Mouse (Mus musculus): ENCODE measurements around the gene Dpp6. TPM values are rescaled to one million over a fixed set of nuclear protein-coding genes. Genes with fewer than 3 reads are reported as not detected.

Dpp6 gene
- polyA plus RNA-seq, 1 experiment from 2014 or later: 100 TPM

GRCm38 (mm10) chr5:27413023-27413422 lies 596.0 kb downstream of the Dpp6 start:
- no peak overlapping the region for H3K27ac ChIP-seq (ENCODE audit: low read depth, low read length)
- no peak overlapping the region for H3K9ac ChIP-seq (replicated peaks; ENCODE audit: low read depth, low read length)
- no peaks in the 10 kb centered on the region for H3K27me3 ChIP-seq (ENCODE audit: control insufficient read depth, insufficient read depth, low read length)
- H3K4me3 ChIP-seq (ENCODE audit: low read depth, low read length): no peak overlapping the region
- no peaks in the 10 kb centered on the region for H3K9me3 ChIP-seq (ENCODE audit: control insufficient read depth, low read length)
- no peaks in the 10 kb centered on the region for H3K36me3 ChIP-seq (ENCODE audit: control insufficient read depth, insufficient read depth, low read length)
- no peak overlapping the region for H3K4me2 ChIP-seq (ENCODE audit: low read depth, low read length)
- 62% methylated on average over 3 of the region's 3 CpGs for WGBS
- no peak for ATAC-seq (ENCODE audit: low read depth)
- no peaks in the 10 kb centered on the region for H3K4me1 ChIP-seq (ENCODE audit: control insufficient read depth, insufficient read depth, low read length)

- Histone ChIP-seq H3K4me2 (ENCODE audit: low read depth, low read length) (no peak overlapping the region), H3K27me3 (ENCODE audit: control insufficient read depth, insufficient read depth, low read length) (no peaks in the 10 kb centered on the region), H3K9me3 (ENCODE audit: control insufficient read depth, low read length) (no peaks in the 10 kb centered on the region), H3K4me1 (ENCODE audit: control insufficient read depth, insufficient read depth, low read length) (no peaks in the 10 kb centered on the region), H3K27ac (ENCODE audit: low read depth, low read length) (no peak overlapping the region), H3K9ac (replicated peaks; ENCODE audit: low read depth, low read length) (no peak overlapping the region), H3K4me3 (ENCODE audit: low read depth, low read length) (no peak overlapping the region), H3K36me3 (ENCODE audit: control insufficient read depth, insufficient read depth, low read length) (no peaks in the 10 kb centered on the region)
- ATAC-seq (ENCODE audit: low read depth): no peak
- WGBS: 57% methylated on average over 4 of the region's 4 CpGs
Measured at GRCm38 (mm10) chr5:27415518-27415917, 598.5 kb downstream of the Dpp6 start.

DNA sequence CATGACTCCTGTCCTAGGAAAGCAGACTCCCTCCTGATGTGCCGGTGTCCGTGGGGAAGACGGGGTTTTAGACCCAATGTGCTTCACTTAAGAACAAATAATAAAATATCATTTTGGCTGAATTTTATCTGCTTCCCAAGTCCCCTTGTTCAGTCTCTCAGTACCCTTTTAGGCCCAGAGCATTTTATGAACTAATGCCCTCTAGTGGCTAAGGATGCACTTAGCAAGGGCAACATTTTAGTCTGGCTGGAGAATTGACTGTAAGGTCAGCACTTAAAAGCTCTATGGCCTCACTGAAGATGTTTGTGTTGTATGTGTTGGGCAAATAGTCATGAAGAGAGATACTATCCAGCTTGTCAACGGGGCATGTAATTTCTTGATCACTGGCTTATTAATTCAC lies 599.6 kb downstream of the Dpp6 start:
- no peak overlapping the region for H3K4me2 ChIP-seq (ENCODE audit: low read depth, low read length)

DNA sequence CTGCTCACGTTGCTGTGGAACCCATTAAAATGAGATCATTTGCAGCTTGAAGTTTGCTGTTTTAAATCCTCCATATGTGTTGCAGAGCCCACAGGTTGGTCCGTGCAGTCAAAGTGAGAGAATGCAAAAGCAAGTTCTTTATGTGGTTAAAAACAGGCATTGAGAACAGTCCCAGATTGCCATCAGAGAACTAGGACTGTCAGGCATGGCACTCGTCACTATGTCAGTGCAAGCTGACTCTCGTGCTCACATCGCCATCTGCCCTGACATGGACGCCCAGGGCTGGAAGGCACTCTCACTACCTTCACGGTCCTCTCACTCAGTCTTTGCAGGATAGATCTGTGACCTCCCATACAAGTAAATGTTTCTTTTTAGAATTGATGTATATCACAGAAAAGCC lies 600.4 kb downstream of the Dpp6 start:
- no peaks in the 10 kb centered on the region for H3K36me3 ChIP-seq (ENCODE audit: control insufficient read depth, insufficient read depth, low read length)
- no peak overlapping the region for H3K9ac ChIP-seq (replicated peaks; ENCODE audit: low read depth, low read length)
- 75% methylated on average over 7 of the region's 7 CpGs for WGBS
- no peaks in the 10 kb centered on the region for H3K4me1 ChIP-seq (ENCODE audit: control insufficient read depth, insufficient read depth, low read length)
- no peaks in the 10 kb centered on the region for H3K27me3 ChIP-seq (ENCODE audit: control insufficient read depth, insufficient read depth, low read length)
- no peaks in the 10 kb centered on the region for H3K9me3 ChIP-seq (ENCODE audit: control insufficient read depth, low read length)
- ATAC-seq (ENCODE audit: low read depth): no peak
- H3K27ac ChIP-seq (ENCODE audit: low read depth, low read length): no peak overlapping the region
- H3K4me2 ChIP-seq (ENCODE audit: low read depth, low read length): no peak overlapping the region
- no peak overlapping the region for H3K4me3 ChIP-seq (ENCODE audit: low read depth, low read length)

More for the DNA sequence above, 599.6 kb downstream of the Dpp6 start:
- ATAC-seq (ENCODE audit: low read depth): peak; percentile 51; the same call in 1 of the 2 replicates
- no peaks in the 10 kb centered on the region for H3K36me3 ChIP-seq (ENCODE audit: control insufficient read depth, insufficient read depth, low read length)
- no peaks in the 10 kb centered on the region for H3K9me3 ChIP-seq (ENCODE audit: control insufficient read depth, low read length)
- H3K27ac ChIP-seq (ENCODE audit: low read depth, low read length): no peak overlapping the region
- H3K4me1 ChIP-seq (ENCODE audit: control insufficient read depth, insufficient read depth, low read length): no peaks in the 10 kb centered on the region
- no peaks in the 10 kb centered on the region for H3K27me3 ChIP-seq (ENCODE audit: control insufficient read depth, insufficient read depth, low read length)
- no peak overlapping the region for H3K4me3 ChIP-seq (ENCODE audit: low read depth, low read length)
- H3K9ac ChIP-seq (replicated peaks; ENCODE audit: low read depth, low read length): no peak overlapping the region
- WGBS: 61% methylated on average over 4 of the region's 4 CpGs

DNA sequence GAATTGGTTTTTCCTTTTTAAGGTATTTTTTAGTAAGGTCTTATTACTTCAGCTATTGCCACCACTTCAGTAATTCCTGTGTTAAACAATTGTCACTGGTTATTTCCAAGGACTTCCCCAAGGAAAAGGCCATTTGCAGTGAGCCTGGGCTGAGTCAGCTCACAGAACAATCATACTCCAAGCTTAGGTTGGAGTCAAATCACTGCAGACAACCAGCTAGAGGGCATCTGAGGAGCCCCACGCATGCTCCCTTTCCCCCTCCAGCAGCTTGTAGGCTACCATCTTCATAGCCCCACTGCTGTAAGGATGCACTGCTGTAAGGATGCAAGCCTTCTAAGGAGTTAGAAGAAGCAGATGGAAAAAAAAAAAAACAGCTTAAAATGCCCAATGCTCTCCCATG lies 601.9 kb downstream of the Dpp6 start:
- Histone ChIP-seq H3K9me3 (ENCODE audit: control insufficient read depth, low read length) (no peaks in the 10 kb centered on the region), H3K4me3 (ENCODE audit: low read depth, low read length) (no peak overlapping the region), H3K4me1 (ENCODE audit: control insufficient read depth, insufficient read depth, low read length) (no peaks in the 10 kb centered on the region), H3K36me3 (ENCODE audit: control insufficient read depth, insufficient read depth, low read length) (no peaks in the 10 kb centered on the region), H3K4me2 (ENCODE audit: low read depth, low read length) (no peak overlapping the region), H3K27ac (ENCODE audit: low read depth, low read length) (no peak overlapping the region), H3K9ac (replicated peaks; ENCODE audit: low read depth, low read length) (no peak overlapping the region), H3K27me3 (ENCODE audit: control insufficient read depth, insufficient read depth, low read length) (no peaks in the 10 kb centered on the region)
- WGBS: 85% methylated on average over 1 of the region's 1 CpGs
- no peak for ATAC-seq (ENCODE audit: low read depth)

GRCm38 (mm10) chr5:27421090-27421635 lies 604.2 kb downstream of the Dpp6 start:
- no peak overlapping the region for H3K4me3 ChIP-seq (ENCODE audit: low read depth, low read length)
- WGBS: 76% methylated on average over 4 of the region's 4 CpGs
- H3K4me1 ChIP-seq (ENCODE audit: control insufficient read depth, insufficient read depth, low read length): no peaks in the 10 kb centered on the region
- no peak overlapping the region for H3K4me2 ChIP-seq (ENCODE audit: low read depth, low read length)
- H3K27ac ChIP-seq (ENCODE audit: low read depth, low read length): no peak overlapping the region
- no peaks in the 10 kb centered on the region for H3K9me3 ChIP-seq (ENCODE audit: control insufficient read depth, low read length)
- H3K36me3 ChIP-seq (ENCODE audit: control insufficient read depth, insufficient read depth, low read length): no peaks in the 10 kb centered on the region
- no peaks in the 10 kb centered on the region for H3K27me3 ChIP-seq (ENCODE audit: control insufficient read depth, insufficient read depth, low read length)
- H3K9ac ChIP-seq (replicated peaks; ENCODE audit: low read depth, low read length): no peak overlapping the region
- no peak for ATAC-seq (ENCODE audit: low read depth)

DNA sequence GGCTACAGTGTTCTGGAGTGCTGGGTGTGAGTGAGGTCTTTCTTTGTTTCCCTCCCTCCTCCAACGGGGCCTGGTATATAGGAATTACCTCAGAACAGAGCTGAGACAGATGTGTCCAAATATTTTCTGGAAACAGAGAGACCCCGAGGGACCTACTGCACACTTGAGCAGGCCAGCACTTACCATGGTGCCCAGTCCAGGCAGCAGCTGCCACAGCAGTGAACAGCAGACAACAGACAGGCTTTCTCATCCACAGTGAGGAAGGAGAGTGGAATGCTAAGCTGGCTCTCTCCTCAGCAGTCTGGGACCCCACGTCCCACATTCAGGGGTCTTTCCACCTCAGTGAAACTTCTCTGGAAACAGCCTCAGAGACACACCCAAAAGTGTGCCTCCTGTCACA lies 606.8 kb downstream of the Dpp6 start:
- no peak overlapping the region for H3K4me3 ChIP-seq (ENCODE audit: low read depth, low read length)
- no peaks in the 10 kb centered on the region for H3K4me1 ChIP-seq (ENCODE audit: control insufficient read depth, insufficient read depth, low read length)
- H3K4me2 ChIP-seq (ENCODE audit: low read depth, low read length): no peak overlapping the region
- H3K27me3 ChIP-seq (ENCODE audit: control insufficient read depth, insufficient read depth, low read length): no peaks in the 10 kb centered on the region
- no peaks in the 10 kb centered on the region for H3K36me3 ChIP-seq (ENCODE audit: control insufficient read depth, insufficient read depth, low read length)
- 56% methylated on average over 3 of the region's 3 CpGs for WGBS
- H3K9me3 ChIP-seq (ENCODE audit: control insufficient read depth, low read length): no peaks in the 10 kb centered on the region
- ATAC-seq (ENCODE audit: low read depth): peak; percentile 60; the same call in 1 of the 2 replicates
- no peak overlapping the region for H3K9ac ChIP-seq (replicated peaks; ENCODE audit: low read depth, low read length)
- no peak overlapping the region for H3K27ac ChIP-seq (ENCODE audit: low read depth, low read length)

- 71% methylated on average over 3 of the region's 3 CpGs for WGBS
- no peaks in the 10 kb centered on the region for H3K9me3 ChIP-seq (ENCODE audit: control insufficient read depth, low read length)
- H3K27ac ChIP-seq (ENCODE audit: low read depth, low read length): no peak overlapping the region
Measured at GRCm38 (mm10) chr5:27424484-27425080, 607.6 kb downstream of the Dpp6 start.

GRCm38 (mm10) chr5:27426200-27426599 lies 609.2 kb downstream of the Dpp6 start:
- Histone ChIP-seq H3K4me3 (ENCODE audit: low read depth, low read length) (no peak overlapping the region), H3K4me1 (ENCODE audit: control insufficient read depth, insufficient read depth, low read length) (no peaks in the 10 kb centered on the region), H3K4me2 (ENCODE audit: low read depth, low read length) (no peak overlapping the region), H3K27ac (ENCODE audit: low read depth, low read length) (no peak overlapping the region), H3K36me3 (ENCODE audit: control insufficient read depth, insufficient read depth, low read length) (no peaks in the 10 kb centered on the region), H3K9ac (replicated peaks; ENCODE audit: low read depth, low read length) (no peak overlapping the region), H3K27me3 (ENCODE audit: control insufficient read depth, insufficient read depth, low read length) (no peaks in the 10 kb centered on the region), H3K9me3 (ENCODE audit: control insufficient read depth, low read length) (no peaks in the 10 kb centered on the region)
- no peak for ATAC-seq (ENCODE audit: low read depth)
- WGBS: 75% methylated on average over 1 of the region's 1 CpGs

More at GRCm38 (mm10) chr5:27424484-27425080, 607.6 kb downstream of the Dpp6 start:
- no peak for ATAC-seq (ENCODE audit: low read depth)
- Histone ChIP-seq H3K4me1 (ENCODE audit: control insufficient read depth, insufficient read depth, low read length) (no peaks in the 10 kb centered on the region), H3K27me3 (ENCODE audit: control insufficient read depth, insufficient read depth, low read length) (no peaks in the 10 kb centered on the region), H3K4me3 (ENCODE audit: low read depth, low read length) (no peak overlapping the region), H3K4me2 (ENCODE audit: low read depth, low read length) (no peak overlapping the region), H3K9ac (replicated peaks; ENCODE audit: low read depth, low read length) (no peak overlapping the region), H3K36me3 (ENCODE audit: control insufficient read depth, insufficient read depth, low read length) (no peaks in the 10 kb centered on the region)
